Mouse (Mus musculus) testis, postnatal 14 days (tissue): ENCODE measurements around the gene Itpripl2.
A peak's percentile ranks its signal among the peaks of the same experiment; 100 is the strongest.

Experiments used
- DNase-seq: peaks from one replicate; pipeline ENCODE4 v3.0.0; 2021; ENCODE audit warnings: low spot score

Itpripl2 gene

GRCm38 (mm10) chr7:118488060-118488664 lies 3.6 kb downstream of the Itpripl2 start:
- no peak for DNase-seq

GRCm38 (mm10) chr7:118486917-118487316 lies 4.9 kb downstream of the Itpripl2 start:
- no peak for DNase-seq

GRCm38 (mm10) chr7:118483996-118484395 lies 7.8 kb downstream of the Itpripl2 start:
- no peak for DNase-seq

- no peak for DNase-seq
These were observed 9.8 kb downstream of the Itpripl2 start for GRCm38 (mm10) chr7:118482001-118482400.

- DNase-seq: no peak
These were observed 10.5 kb downstream of the Itpripl2 start for GRCm38 (mm10) chr7:118481047-118481810.

- no peak for DNase-seq
These were observed 11.5 kb downstream of the Itpripl2 start for GRCm38 (mm10) chr7:118480160-118480709.

- peak; percentile 19 for DNase-seq
These were observed 12.9 kb downstream of the Itpripl2 start for GRCm38 (mm10) chr7:118478835-118479312.

GRCm38 (mm10) chr7:118476428-118476827 lies 15.3 kb downstream of the Itpripl2 start:
- DNase-seq: no peak

GRCm38 (mm10) chr7:118475008-118475705 lies 16.6 kb downstream of the Itpripl2 start:
- no peak for DNase-seq

GRCm38 (mm10) chr7:118472886-118473285 lies 18.9 kb downstream of the Itpripl2 start:
- no peak for DNase-seq

GRCm38 (mm10) chr7:118468060-118468459 lies 23.7 kb downstream of the Itpripl2 start:
- DNase-seq: no peak

- no peak for DNase-seq
These were observed 27.3 kb downstream of the Itpripl2 start for GRCm38 (mm10) chr7:118464432-118464831.

- DNase-seq: no peak
These were observed 28.7 kb downstream of the Itpripl2 start for GRCm38 (mm10) chr7:118462818-118463762.

GRCm38 (mm10) chr7:118461400-118462136 lies 30.2 kb downstream of the Itpripl2 start:
- no peak for DNase-seq

- DNase-seq: no peak
These were observed 38.1 kb downstream of the Itpripl2 start for GRCm38 (mm10) chr7:118453722-118454121.

- DNase-seq: no peak
These were observed 38.8 kb downstream of the Itpripl2 start for GRCm38 (mm10) chr7:118452940-118453339.

GRCm38 (mm10) chr7:118448134-118448967 lies 43.4 kb downstream of the Itpripl2 start, which contains the start of gene Syt17:
Gene Syt17 (minus strand): TSS chr7:118448222.
- peak; percentile 62 for DNase-seq

- DNase-seq: peak; percentile 53
These were observed 44.3 kb downstream of the Itpripl2 start for GRCm38 (mm10) chr7:118447291-118448133.
